Mouse (Mus musculus) heart, postnatal 14 days (tissue): ENCODE data around the gene Srebf2. TPM values are rescaled to one million over a fixed set of nuclear protein-coding genes. Genes with fewer than 3 reads are reported as not detected.

Experiments
- DNase-seq, 2 experiments: peaks; one replicate each; pipeline ENCODE4 v3.0.0; 2021 to 2022
- intact Hi-C: fragments of 180-260 bp; cut with DNase I; formaldehyde crosslinking; loops from one replicate; pipeline ENCODE4 v1.15.1; 2025
- total RNA-seq, 2 experiments: library from RNA; stranded (reverse); gene quantifications; 2 replicates each; pipeline ENCODE4 v1.2.3; 2021

Gene Srebf2
- total RNA-seq, 2 experiments from 2014 or later: 18.7 to 22.6 TPM

GRCm38 (mm10) chr15:82152022-82152421 is 5.0 kb downstream of the Srebf2 start:
- intact Hi-C loops: no loop called here
- no peak for DNase-seq

GRCm38 (mm10) chr15:82152435-82152834 is 5.5 kb downstream of the Srebf2 start:
- intact Hi-C loops: no loop called here
- DNase-seq: no peak

GRCm38 (mm10) chr15:82156298-82156697 is 9.3 kb downstream of the Srebf2 start:
- no peak for DNase-seq
- intact Hi-C loops: no loop called here

- DNase-seq: no peak
- intact Hi-C loops: no loop called here
Measured at GRCm38 (mm10) chr15:82156902-82157301, 9.9 kb downstream of the Srebf2 start.

GRCm38 (mm10) chr15:82158243-82159035 is 11.5 kb downstream of the Srebf2 start:
- intact Hi-C loops: no loop called here
- no peak for DNase-seq

- no peak for DNase-seq
- intact Hi-C loops: no loop called here
Measured at GRCm38 (mm10) chr15:82159471-82159870, 12.5 kb downstream of the Srebf2 start.

- intact Hi-C loops: no loop called here
- no peak for DNase-seq
Measured at GRCm38 (mm10) chr15:82160731-82161640, 14.0 kb downstream of the Srebf2 start.

- no peak for DNase-seq
- intact Hi-C loops: no loop called here
Measured at GRCm38 (mm10) chr15:82161965-82162600, 15.1 kb downstream of the Srebf2 start.

- no peak for DNase-seq
- intact Hi-C loops: loop anchor here (2.0 kb wide), 2 partner anchors 25 to 99 kb away; no protein-coding TSS in a partner anchor
Measured at GRCm38 (mm10) chr15:82163356-82164060, 16.5 kb downstream of the Srebf2 start.

GRCm38 (mm10) chr15:82164061-82164399 is 17.0 kb downstream of the Srebf2 start:
- no peak for DNase-seq
- intact Hi-C loops: loop anchor here (2.0 kb wide), 2 partner anchors 25 to 99 kb away; no protein-coding TSS in a partner anchor

- no peak for DNase-seq
- intact Hi-C loops: loop anchor here (2.0 kb wide), 2 partner anchors 26 to 100 kb away; no protein-coding TSS in a partner anchor
Measured at GRCm38 (mm10) chr15:82164496-82164895, 17.5 kb downstream of the Srebf2 start.

- peak; percentile 80 to 88 for DNase-seq
- intact Hi-C loops: loop anchor here (2.0 kb wide), 2 partner anchors 27 to 101 kb away; no protein-coding TSS in a partner anchor
Measured at GRCm38 (mm10) chr15:82165332-82166239, 18.6 kb downstream of the Srebf2 start.

- intact Hi-C loops: no loop called here
- no peak for DNase-seq
Measured at GRCm38 (mm10) chr15:82166240-82167100, 19.5 kb downstream of the Srebf2 start.

GRCm38 (mm10) chr15:82167201-82168168 is 20.5 kb downstream of the Srebf2 start:
- intact Hi-C loops: no loop called here
- DNase-seq: no peak

- intact Hi-C loops: no loop called here
- DNase-seq: no peak
Measured at GRCm38 (mm10) chr15:82169671-82170070, 22.7 kb downstream of the Srebf2 start.

GRCm38 (mm10) chr15:82170437-82171377 is 23.7 kb downstream of the Srebf2 start:
- DNase-seq: no peak
- intact Hi-C loops: no loop called here
